Mouse (Mus musculus) heart, adult 8-10 months (tissue): ENCODE data around the gene Atf7. TPM values are rescaled to one million over a fixed set of nuclear protein-coding genes. Genes with fewer than 3 reads are reported as not detected.

Experiments
- DNase-seq: peaks from one replicate; pipeline ENCODE4 v3.0.0; 2022; ENCODE audit warnings: low spot score
- total RNA-seq, 4 experiments: library from RNA; stranded (reverse); gene quantifications; 2 replicates each; pipeline ENCODE4 v1.2.4; 2022

Gene Atf7
- total RNA-seq, 4 experiments from 2014 or later: 46.6 to 54.0 (median 52.1) TPM

DNA sequence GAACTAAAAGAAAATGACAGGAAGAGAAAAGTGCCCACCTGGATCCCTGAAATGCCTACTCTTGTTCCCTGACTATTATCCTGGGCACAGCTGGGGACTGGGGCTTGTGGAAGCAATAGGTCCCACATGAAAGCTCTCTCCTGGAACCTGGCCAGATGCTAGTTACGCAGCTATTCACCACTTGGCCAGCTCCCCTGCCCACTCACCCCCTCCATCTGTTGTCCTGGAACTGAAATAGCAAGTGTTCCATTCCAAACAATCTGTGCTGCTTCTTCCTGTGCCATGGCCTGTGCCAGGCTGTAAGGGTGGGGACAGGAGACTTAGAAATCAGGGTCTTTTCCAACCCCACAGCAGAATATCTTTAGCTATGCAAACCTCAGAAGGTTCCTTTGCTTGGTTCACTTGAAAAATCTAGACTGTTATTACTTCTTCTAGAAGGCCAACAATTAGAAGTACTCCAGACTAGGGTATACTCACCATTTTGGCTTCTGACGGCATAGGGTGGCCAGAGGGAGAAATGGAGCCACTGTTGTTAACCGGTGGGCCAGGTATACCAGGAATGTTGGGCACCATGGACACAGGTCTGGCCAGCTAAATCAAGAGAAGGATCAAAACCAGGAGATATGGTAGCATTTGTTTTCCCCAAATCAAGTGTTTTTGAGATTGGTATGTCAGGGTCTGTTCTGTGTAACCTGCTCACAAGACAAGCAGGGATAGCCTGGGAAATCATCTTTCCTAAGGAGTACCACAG lies 78.4 kb downstream of the Atf7 start:
- DNase-seq: peak; percentile 77

- DNase-seq: no peak
These were observed 79.0 kb downstream of the Atf7 start for GRCm38 (mm10) chr15:102546246-102546645.

DNA sequence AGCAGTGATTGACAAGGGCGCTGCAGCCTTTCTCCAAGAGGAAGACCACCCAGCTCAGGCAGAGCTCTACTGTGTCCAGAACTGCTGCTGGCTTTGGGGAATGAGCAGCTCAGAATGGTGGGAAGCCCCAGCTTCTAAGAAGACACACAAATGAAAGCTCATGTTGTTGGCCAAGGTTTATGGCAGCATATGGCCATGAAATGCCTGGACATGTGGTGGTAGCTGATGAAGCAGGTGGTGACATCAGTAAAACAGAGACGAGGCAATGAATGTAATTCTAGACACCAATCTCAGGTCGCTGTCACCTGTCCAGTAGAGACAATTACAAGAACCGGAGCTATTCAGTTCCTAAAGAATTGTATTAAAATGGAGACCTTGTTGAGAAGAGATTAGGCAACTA lies 80.5 kb downstream of the Atf7 start:
- no peak for DNase-seq

- no peak for DNase-seq
These were observed 91.3 kb downstream of the Atf7 start for GRCm38 (mm10) chr15:102533926-102534325.

DNA sequence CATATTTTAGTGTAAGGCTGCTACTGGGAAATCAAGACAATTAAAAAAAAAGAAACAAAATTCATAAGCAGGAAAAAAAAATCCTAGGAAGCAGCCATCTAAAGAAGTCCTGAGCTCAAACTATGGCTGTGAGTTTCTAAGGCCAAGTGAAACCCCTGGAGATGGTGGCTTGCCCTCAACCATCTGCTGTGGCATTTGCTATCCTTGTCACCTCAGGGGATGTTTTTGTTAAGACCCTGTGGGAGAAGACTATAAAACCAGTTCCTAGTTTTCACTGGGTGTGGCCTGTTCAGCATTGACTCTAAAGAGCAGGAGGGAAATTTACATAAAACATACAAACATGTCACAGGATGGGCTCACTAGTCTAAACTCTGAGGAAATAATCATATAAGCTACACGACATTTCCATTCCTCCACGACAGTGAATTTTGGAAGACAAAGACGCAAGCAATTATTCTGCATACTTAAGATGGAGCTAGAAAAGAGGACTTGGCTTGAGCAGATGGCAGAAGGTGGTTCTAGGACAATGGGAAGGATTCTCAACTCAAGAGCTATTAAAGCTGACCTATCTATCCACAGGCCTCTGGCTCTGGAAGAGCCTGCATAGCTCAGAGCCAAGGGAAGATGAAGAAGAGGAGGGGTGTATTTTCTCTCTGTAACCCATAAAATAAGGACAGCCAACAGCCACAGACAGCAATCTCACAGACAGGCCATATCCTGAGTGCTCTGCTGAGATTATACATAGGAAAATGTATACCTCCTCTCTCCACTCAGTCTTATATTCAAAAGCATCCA lies 93.0 kb downstream of the Atf7 start:
- no peak for DNase-seq

DNA sequence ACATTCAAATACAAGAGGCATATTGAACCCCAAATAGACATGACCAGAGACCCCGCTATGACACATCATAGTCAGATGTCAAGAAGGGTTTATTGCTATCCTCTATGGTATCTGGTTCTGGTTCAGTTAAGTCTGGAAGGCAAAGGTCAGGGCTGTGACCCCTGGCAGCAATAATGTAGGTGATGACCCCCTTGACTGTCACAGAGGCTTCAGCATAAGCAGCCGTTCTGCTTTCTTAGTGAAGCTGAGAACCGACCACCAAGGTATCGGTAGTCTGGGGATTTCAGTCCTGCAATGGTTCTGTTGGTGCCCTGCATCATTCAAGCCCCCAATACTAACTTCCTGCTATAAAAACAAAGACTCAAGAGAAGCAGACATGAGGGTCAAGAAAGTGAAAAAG lies 93.7 kb downstream of the Atf7 start:
- no peak for DNase-seq

DNA sequence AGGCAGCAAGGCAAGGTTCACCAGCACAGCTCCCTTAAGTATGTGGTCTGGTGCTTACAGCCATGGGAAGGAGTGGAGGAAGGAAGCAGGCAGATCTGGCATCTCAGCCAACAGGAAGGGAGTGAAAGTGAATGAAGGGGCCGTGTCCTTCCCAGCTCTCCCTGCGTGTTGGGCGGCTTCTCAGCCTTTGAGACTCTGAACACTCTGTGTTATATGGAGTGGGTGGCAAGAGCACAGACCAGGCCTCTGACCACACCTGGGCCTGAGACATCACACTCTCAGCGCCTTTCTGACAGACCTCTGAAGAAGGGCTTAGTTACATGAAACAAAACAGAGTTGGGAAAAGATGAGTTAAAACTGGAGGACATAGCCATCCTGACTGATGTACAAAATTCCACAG lies 94.7 kb downstream of the Atf7 start:
- DNase-seq: no peak

GRCm38 (mm10) chr15:102528396-102528795 lies 96.9 kb downstream of the Atf7 start:
- no peak for DNase-seq

DNA sequence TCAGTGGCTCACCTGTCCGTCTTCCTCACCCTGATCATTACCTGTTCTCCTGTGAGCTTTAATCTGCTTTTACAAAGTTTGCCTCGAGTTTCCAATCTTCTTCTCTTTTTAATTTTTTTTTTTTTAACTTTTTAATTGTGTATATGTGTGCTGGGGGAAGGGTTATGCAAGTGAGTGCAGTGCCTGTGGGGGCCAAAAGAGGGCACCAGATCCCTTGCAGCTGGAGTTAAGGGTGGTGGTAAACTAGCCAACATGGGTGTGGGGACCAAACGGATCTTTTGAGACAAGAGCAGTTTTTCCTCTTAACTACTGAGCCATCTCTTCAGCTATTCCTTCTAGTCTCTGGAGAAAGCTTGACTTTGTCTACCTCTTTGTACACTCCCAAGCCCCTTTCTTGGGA lies 97.3 kb downstream of the Atf7 start:
- no peak for DNase-seq

DNA sequence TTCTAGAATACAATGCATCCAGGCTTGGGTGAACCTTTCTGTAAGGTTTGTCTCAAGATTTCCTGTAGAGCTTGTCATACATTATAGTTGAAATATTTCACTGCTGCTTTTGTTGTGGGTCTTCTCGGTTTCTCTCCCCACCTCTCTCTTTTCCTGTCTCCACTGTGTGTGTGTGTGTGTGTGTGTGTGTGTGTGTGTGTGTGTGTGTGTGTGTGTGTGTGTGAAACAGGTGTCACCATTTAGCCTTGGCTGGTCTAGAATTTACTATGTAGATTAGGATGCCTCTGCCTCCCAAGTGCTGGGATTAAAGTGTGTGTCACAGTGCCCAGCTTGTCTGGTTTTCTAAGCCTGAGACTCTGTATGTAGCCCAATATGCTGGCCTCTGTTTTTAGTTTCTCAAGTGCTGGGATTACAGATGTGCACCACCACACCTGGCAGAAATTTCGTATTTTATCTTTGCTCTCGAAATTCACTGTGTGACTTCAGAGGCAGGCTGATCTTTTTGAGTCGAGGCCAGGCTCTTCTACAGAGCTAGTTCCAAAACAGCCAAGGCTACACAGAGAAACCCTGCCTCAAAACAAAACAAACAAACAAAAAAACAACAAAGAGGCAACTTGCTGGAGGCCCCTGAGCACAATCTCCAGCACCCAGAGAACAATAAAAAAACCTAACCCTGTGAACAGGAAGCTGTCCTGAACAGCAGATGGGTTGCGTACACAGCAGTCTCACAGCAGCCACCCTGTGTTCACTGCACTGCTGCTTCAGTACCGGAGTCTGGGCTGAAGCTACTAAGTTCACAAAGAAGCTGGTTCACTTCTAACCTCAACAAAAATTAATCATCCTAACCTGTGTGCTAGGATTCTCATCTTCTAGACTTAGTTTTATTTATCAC lies 98.9 kb downstream of the Atf7 start:
- no peak for DNase-seq

- peak; percentile 69 for DNase-seq
These were observed 100.3 kb downstream of the Atf7 start, which contains the start of gene Npff for GRCm38 (mm10) chr15:102524892-102525485. Gene Npff (minus strand): TSS chr15:102524942.

- DNase-seq: no peak
These were observed 103.8 kb downstream of the Atf7 start for GRCm38 (mm10) chr15:102521480-102521879.

GRCm38 (mm10) chr15:102520416-102520815 lies 104.8 kb downstream of the Atf7 start:
- DNase-seq: no peak

GRCm38 (mm10) chr15:102519211-102520141 lies 105.8 kb downstream of the Atf7 start:
- DNase-seq: no peak

DNA sequence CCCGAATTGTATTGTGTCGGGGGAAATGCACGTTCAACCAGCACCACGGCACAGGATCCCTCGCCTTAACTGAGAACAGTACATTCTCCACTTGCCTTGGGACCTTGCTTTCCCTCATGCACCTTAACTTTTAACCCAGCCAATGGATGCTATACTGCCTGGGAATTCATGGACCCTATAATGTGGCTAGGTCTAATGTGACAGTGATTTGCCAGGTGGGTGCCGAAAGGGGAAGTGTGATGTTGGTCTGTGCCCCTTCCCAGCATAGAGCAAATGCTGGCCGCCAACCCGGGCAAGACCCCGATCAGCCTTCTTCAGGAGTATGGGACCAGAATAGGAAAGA lies 106.4 kb downstream of the Atf7 start:
- DNase-seq: no peak

DNA sequence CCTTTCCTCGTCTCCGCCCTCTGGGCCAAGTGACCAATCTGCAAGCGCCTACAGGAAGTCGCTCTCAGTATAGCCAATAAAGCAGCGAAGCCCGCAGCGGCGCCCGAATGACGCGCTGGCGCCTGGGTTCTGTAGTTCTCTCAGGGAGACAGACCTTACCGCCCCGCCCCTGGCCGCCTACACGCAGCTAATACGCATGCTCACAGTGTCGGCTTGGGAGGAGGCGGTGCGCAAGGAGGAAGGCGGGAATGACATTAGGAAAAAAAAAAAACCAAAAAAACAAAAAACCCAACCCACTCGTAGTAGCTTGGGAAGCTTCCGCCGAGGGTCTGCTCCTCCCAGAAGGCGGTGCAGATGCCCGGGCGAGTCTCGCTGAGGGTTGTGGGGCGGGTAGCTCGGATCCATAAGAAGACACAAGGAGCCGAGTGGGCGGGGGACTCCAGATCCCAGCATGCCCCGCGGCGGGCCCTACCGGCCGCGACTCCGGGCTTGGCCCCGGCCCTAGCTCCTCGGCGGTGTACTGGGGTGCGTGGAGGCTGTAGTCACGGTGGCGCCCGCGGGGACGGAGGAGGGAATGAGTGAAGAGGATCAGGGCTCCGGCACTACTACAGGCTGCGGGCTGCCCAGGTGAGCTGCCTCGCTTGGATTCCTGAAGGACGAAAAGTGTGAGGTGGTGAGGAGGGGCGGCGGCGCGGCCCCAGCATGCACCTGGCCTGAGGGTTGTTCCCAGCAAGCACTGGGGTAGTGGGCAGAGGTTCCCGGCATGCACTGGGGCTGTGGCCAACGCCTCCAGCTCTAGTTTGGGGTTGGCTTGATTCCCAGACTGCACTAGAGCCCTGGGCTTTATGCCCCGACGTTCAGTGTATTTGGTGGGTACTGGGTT lies 107.0 kb downstream of the Atf7 start, which contains the start of gene Tarbp2:
Gene Tarbp2 (plus strand): TSS at position 217 of the 883 bp plus-strand sequence.
- DNase-seq: peak; percentile 100

- no peak for DNase-seq
These were observed 107.7 kb downstream of the Atf7 start for GRCm38 (mm10) chr15:102517631-102517975.

DNA sequence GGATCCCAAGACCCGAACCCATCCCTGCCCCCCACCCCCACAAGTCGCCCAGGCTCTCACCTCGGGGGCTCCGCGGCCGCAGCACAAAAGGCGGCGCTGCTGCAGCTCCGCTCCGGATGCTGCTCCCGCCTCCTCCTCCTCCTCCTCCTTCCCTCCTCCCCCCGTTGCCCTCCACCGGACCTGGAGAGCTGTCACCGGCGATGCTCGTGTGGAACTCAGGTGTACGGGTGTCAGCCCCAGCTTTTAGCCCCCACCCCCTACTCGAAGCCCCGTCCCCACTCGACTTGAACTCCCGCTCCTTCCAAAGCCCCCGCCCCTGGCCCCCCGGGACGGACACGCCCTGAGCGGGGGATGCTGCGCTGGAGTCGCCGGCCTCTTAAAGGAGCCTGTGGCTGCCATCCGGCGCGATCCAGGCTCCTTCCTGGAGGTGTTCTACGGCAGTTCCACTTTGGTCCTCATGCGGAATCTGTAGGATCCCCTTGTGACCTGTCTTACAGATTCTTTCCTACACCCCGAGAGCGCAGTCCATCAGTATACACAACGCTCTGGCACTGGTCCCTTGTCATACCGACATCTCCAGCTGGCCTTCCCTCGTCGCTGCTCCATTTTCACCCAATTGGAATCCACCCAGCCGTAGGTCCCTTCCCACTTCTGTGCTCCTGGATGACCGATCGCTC lies 108.4 kb downstream of the Atf7 start, which contains the start of gene Map3k12:
Gene Map3k12 (minus strand): TSS at position 337 of the 677 bp plus-strand sequence.
- DNase-seq: peak; percentile 64

- no peak for DNase-seq
These were observed 109.0 kb downstream of the Atf7 start for GRCm38 (mm10) chr15:102516293-102516692.
